Mouse (Mus musculus) layer of hippocampus, postnatal 14 days (tissue): ENCODE measurements at regions not wholly inside any gene's neighbourhood (a gene's known extent, or its start where the extent isn't known, plus 50 kb on each side); places are given as distances from the start of the nearest gene placed in this dataset.

Experiments
- DNase-seq, 2 experiments: peaks; one replicate each; pipeline ENCODE4 v3.0.0; 2021 to 2022; ENCODE audit warnings: low spot score in 2 of 2, mixed read lengths in 1 of 2

DNA sequence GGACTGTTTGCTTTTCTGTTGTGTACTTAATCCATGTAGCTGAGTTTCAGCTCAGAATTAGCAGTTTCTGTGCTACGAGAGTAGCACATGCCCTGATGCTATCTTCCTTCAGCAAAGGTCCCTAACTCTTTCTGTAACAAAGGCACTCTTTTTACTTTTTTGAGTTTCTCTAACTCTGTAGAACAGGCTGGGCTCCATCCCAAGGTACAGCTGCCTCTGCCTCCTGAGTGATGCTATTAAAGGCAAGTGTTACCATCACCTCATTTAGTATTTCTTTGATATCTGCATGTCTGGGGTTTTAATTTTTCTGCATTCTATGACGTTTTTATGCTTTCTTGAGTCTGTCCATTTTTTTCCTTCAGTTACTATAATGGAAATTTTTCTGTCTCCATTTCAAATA, 853.9 kb downstream of the Edem1 start:
- DNase-seq = no peak

GRCm38 (mm10) chr6:109730026-109730425, 901.6 kb downstream of the Edem1 start:
- DNase-seq = peak in 1 of 2 experiments; percentile 32

DNA sequence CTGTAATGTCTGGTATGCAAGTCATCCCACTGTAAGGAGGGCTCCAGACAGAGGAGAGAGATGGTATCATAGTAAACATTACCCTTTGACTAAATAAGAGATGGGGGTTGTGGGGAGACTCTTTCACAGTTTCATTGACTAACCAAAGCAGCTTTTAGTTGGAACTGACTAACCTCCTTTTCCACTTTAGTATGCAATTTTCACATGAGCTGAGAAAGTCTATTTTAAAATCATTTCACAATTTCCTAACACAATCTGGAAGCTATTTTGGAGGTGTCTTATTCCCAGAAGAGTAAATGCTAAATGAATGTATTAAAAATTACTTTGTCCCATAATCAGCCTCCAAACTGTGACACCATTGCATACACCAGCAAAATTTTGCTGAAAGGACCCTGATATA, 904.7 kb upstream of the Grm7 start:
- peak; percentile 1 to 4 for DNase-seq
